In genomic region chr10:74939300-74939699, GRCm38 (mm10) we compare ENCODE assay signal across 13 mouse cellular contexts. TPM values are rescaled to one million over a fixed set of nuclear protein-coding genes. Genes with fewer than 3 reads are reported as not detected.
DNase-seq lines count a peak whose midpoint lies in the region; ATAC-seq and TF ChIP-seq lines count a peak whose summit lies in the region.
"Had no signal": no experiment of that assay in that cellular context is flagged by ENCODE, and none has a peak within 500 bp of the region (broad histone marks: within the 10 kb centered on the region; RNA-seq: fewer than 3 reads in every experiment).

No protein-coding gene starts in this region.

- TF ChIP-seq POLR2A in embryonic fibroblast, embryonic 13.5 days (IDR thresholded peaks at IDR 0.05; ENCODE audit: low read depth, low read length): no peak

- H3K4me1 ChIP-seq in hindbrain, embryonic 16.5 days (ENCODE audit: control insufficient read depth, insufficient read depth, low read depth, low read length): no peaks in the 10 kb centered on the region
- H3K4me1 ChIP-seq in hindbrain, embryonic 13.5 days (replicated peaks): no peaks in the 10 kb centered on the region
- H3K4me1 ChIP-seq in liver, postnatal 0 days (ENCODE audit: insufficient read depth): no peaks in the 10 kb centered on the region
- no peaks in the 10 kb centered on the region for H3K4me1 ChIP-seq in liver, embryonic 11.5 days (replicated peaks; ENCODE audit: control insufficient read depth, insufficient read depth, low read length)
- H3K4me1 ChIP-seq in embryonic fibroblast, embryonic 13.5 days (ENCODE audit: control insufficient read depth, insufficient read depth, low read length): no peaks in the 10 kb centered on the region
- H3K4me1 ChIP-seq: heart, embryonic 15.5 days; liver, embryonic 15.5 days had no signal

- DNase-seq in liver, postnatal 0 days: no peak
- no peak for DNase-seq in liver, embryonic 11.5 days (ENCODE audit: low spot score)
- DNase-seq in A20 (ENCODE audit: low read depth, low spot score): peak; percentile 72
- no peak for DNase-seq in adrenal gland, postnatal 14 days
- DNase-seq: adrenal gland, adult 8-10 months; gastrocnemius, postnatal 36 days; right cerebral cortex, adult 18-20 months had no signal

- H3K4me2 ChIP-seq in hindbrain, embryonic 16.5 days (ENCODE audit: low read length): no peak overlapping the region
- H3K4me2 ChIP-seq in hindbrain, embryonic 13.5 days: no peak overlapping the region
- H3K4me2 ChIP-seq in liver, postnatal 0 days (ENCODE audit: low read depth, low read length): no peak overlapping the region
- no peak overlapping the region for H3K4me2 ChIP-seq in liver, embryonic 11.5 days
- H3K4me2 ChIP-seq: heart, embryonic 15.5 days; liver, embryonic 15.5 days; midbrain, embryonic 11.5 days had no signal

- H3K27me3 ChIP-seq in hindbrain, embryonic 16.5 days (replicated peaks; ENCODE audit: control insufficient read depth, insufficient read depth, low read length): no peaks in the 10 kb centered on the region
- H3K27me3 ChIP-seq in hindbrain, embryonic 13.5 days: no peaks in the 10 kb centered on the region
- no peaks in the 10 kb centered on the region for H3K27me3 ChIP-seq in liver, postnatal 0 days (ENCODE audit: insufficient read depth, low read length)
- no peaks in the 10 kb centered on the region for H3K27me3 ChIP-seq in liver, embryonic 11.5 days (replicated peaks; ENCODE audit: control insufficient read depth, insufficient read depth, low read length)
- H3K27me3 ChIP-seq: liver, embryonic 15.5 days had no signal

- H3K36me3 ChIP-seq in hindbrain, embryonic 16.5 days (ENCODE audit: control insufficient read depth, insufficient read depth, low read length): no peaks in the 10 kb centered on the region
- no peaks in the 10 kb centered on the region for H3K36me3 ChIP-seq in hindbrain, embryonic 13.5 days
- no peaks in the 10 kb centered on the region for H3K36me3 ChIP-seq in liver, postnatal 0 days (replicated peaks; ENCODE audit: insufficient read depth, low read length)
- H3K36me3 ChIP-seq in liver, embryonic 11.5 days (ENCODE audit: control insufficient read depth, insufficient read depth, low read length): no peaks in the 10 kb centered on the region
- H3K36me3 ChIP-seq: heart, embryonic 15.5 days; liver, embryonic 15.5 days had no signal

- 0 out of 2 replicates have a peak, but pooled peaks have one; percentile 15 for ATAC-seq in hindbrain, embryonic 16.5 days
- ATAC-seq in hindbrain, embryonic 13.5 days (ENCODE audit: low FRiP score): no peak
- no peak for ATAC-seq in liver, postnatal 0 days
- ATAC-seq in liver, embryonic 11.5 days (replicated peaks; ENCODE audit: low FRiP score): no peak

- no peak overlapping the region for H3K4me3 ChIP-seq in hindbrain, embryonic 16.5 days (ENCODE audit: low read length)
- no peak overlapping the region for H3K4me3 ChIP-seq in hindbrain, embryonic 13.5 days
- no peak overlapping the region for H3K4me3 ChIP-seq in liver, postnatal 0 days (ENCODE audit: low read depth, low read length)
- no peak overlapping the region for H3K4me3 ChIP-seq in liver, embryonic 11.5 days (ENCODE audit: low read depth, low read length)
- no peak overlapping the region for H3K4me3 ChIP-seq in embryonic fibroblast, embryonic 13.5 days (ENCODE audit: insufficient read depth, low read length)
- H3K4me3 ChIP-seq: heart, embryonic 15.5 days; liver, embryonic 15.5 days had no signal

- no peak overlapping the region for H3K9ac ChIP-seq in hindbrain, embryonic 16.5 days (ENCODE audit: low read depth, low read length)
- no peak overlapping the region for H3K9ac ChIP-seq in hindbrain, embryonic 13.5 days
- H3K9ac ChIP-seq in liver, postnatal 0 days (replicated peaks): no peak overlapping the region
- H3K9ac ChIP-seq in liver, embryonic 11.5 days (ENCODE audit: low read depth, low read length): no peak overlapping the region
- H3K9ac ChIP-seq: heart, embryonic 15.5 days; liver, embryonic 15.5 days had no signal

- TF ChIP-seq EP300 in liver, postnatal 0 days (IDR thresholded peaks at IDR 0.05; ENCODE audit: low read depth): no peak

- no peak overlapping the region for H3K27ac ChIP-seq in hindbrain, embryonic 16.5 days (ENCODE audit: low read depth, low read length)
- no peak overlapping the region for H3K27ac ChIP-seq in hindbrain, embryonic 13.5 days
- no peak overlapping the region for H3K27ac ChIP-seq in liver, postnatal 0 days (ENCODE audit: low read depth)
- no peak overlapping the region for H3K27ac ChIP-seq in liver, embryonic 11.5 days (ENCODE audit: low read depth, low read length)
- H3K27ac ChIP-seq in embryonic fibroblast, embryonic 13.5 days (ENCODE audit: insufficient read depth, low read length): no peak overlapping the region
- H3K27ac ChIP-seq: heart, embryonic 15.5 days; liver, embryonic 15.5 days had no signal

- H3K9me3 ChIP-seq in hindbrain, embryonic 16.5 days (ENCODE audit: control insufficient read depth, low read length): no peaks in the 10 kb centered on the region
- H3K9me3 ChIP-seq in hindbrain, embryonic 13.5 days: no peaks in the 10 kb centered on the region
- H3K9me3 ChIP-seq in liver, postnatal 0 days (ENCODE audit: low read length): no peaks in the 10 kb centered on the region
- H3K9me3 ChIP-seq in liver, embryonic 11.5 days (ENCODE audit: control insufficient read depth, low read length): no peaks in the 10 kb centered on the region
- H3K9me3 ChIP-seq: heart, embryonic 15.5 days; liver, embryonic 15.5 days had no signal

- WGBS in hindbrain, embryonic 16.5 days: 61% methylated on average over 3 of the region's 3 CpGs
- WGBS in hindbrain, embryonic 13.5 days: 68% methylated on average over 3 of the region's 3 CpGs
- 48% methylated on average over 3 of the region's 3 CpGs for WGBS in liver, postnatal 0 days (ENCODE audit: insufficient replicate concordance)
- whole genome bisulfite sequencing in liver, embryonic 11.5 days: 61% methylated on average over 3 of the region's 3 CpGs

- TF ChIP-seq CTCF in liver, postnatal 0 days (IDR thresholded peaks at IDR 0.05; ENCODE audit: low read depth): peak; percentile 41
- peak; percentile 25; the same call in 1 of the 2 replicates for TF ChIP-seq CTCF in embryonic fibroblast, embryonic 13.5 days (IDR thresholded peaks at IDR 0.05; ENCODE audit: borderline replicate concordance, insufficient read depth, low read length)

RNA-seq across cellular contexts. Expression of gene Gnaz, which starts 27.7 kb away (rescaled TPM):
- polyA plus RNA-seq in hindbrain, embryonic 16.5 days (2015; fragmentation: Nextera tagmentation; extraction: Ambion mirVana): 87.3 and 96.0 TPM in 2 replicates
- 45.1 and 46.6 TPM in 2 replicates for polyA plus RNA-seq in hindbrain, embryonic 13.5 days (2015; fragmentation: Nextera tagmentation; extraction: Ambion mirVana)
- polyA plus RNA-seq in liver, postnatal 0 days (2015; fragmentation: Nextera tagmentation; extraction: Ambion mirVana): 3.4 and 3.7 TPM in 2 replicates
- 13.3 and 13.6 TPM in 2 replicates for polyA plus RNA-seq in liver, embryonic 11.5 days (2014; fragmentation: Nextera tagmentation; extraction: Ambion mirVana)
- polyA plus RNA-seq in embryonic fibroblast, embryonic 13.5 days (2011; ENCODE audit: insufficient read length, low read depth, missing spikeins): 0.38 and 0.44 TPM in 2 replicates
- total RNA-seq in adrenal gland, postnatal 14 days (2021): 2.5 and 3.2 TPM in 2 replicates
